Mouse (Mus musculus) heart, embryonic 13.5 days (tissue): Measurements from ENCODE around the gene Rbmxl1. TPM values are rescaled to one million over a fixed set of nuclear protein-coding genes. Genes with fewer than 3 reads are reported as not detected.
A peak's percentile ranks its signal among the peaks of the same experiment; 100 is the strongest.
"Not testable (repeated sequence)": the region's sequence is repeated elsewhere in the genome, so short reads cannot be mapped to it uniquely, and the experiment has no call there.

Experiments used
- ATAC-seq: fragments of 200-750 bp; cut with Nextera tagmentation; 2 replicates; pipeline ENCODE4 v1.8.0; 2017; ENCODE audit warnings: moderate TSS enrichment; ENCODE audit not compliant: insufficient number of reproducible peaks, low FRiP score, low TSS enrichment; ENCODE audit errors: extremely low read depth
- H3K27ac ChIP-seq: fragments of 300-500 bp; sonication (generic); replicated peaks from 2 replicates; pipeline ENCODE4 v1.5.1; 2015; ENCODE audit warnings: moderate library complexity, mild to moderate bottlenecking, inconsistent platforms
- H3K27me3 ChIP-seq: fragments of 300-500 bp; sonication (generic); replicated peaks from 2 replicates; pipeline ENCODE4 v1.6.1; 2015; ENCODE audit warnings: mild to moderate bottlenecking, inconsistent platforms
- H3K36me3 ChIP-seq: fragments of 300-500 bp; sonication (generic); 2 replicates; pipeline ENCODE4 v1.6.1; 2015; ENCODE audit warnings: mild to moderate bottlenecking, inconsistent platforms
- H3K4me1 ChIP-seq: fragments of 300-500 bp; sonication (generic); 2 replicates; pipeline ENCODE4 v1.6.1; 2015; ENCODE audit warnings: inconsistent platforms
- H3K4me2 ChIP-seq: fragments of 300-500 bp; sonication (generic); 2 replicates; pipeline ENCODE4 v1.6.1; 2015; ENCODE audit warnings: inconsistent platforms, mild to moderate bottlenecking, moderate library complexity
- H3K4me3 ChIP-seq: fragments of 300-500 bp; sonication (generic); 2 replicates; pipeline ENCODE4 v1.5.1; 2015; ENCODE audit warnings: moderate library complexity, mild to moderate bottlenecking, inconsistent platforms
- H3K9ac ChIP-seq: fragments of 300-500 bp; sonication (generic); 2 replicates; pipeline ENCODE4 v1.6.1; 2015; ENCODE audit warnings: inconsistent platforms, mild to moderate bottlenecking, moderate library complexity
- H3K9me3 ChIP-seq: fragments of 300-500 bp; sonication (generic); 2 replicates; pipeline ENCODE4 v1.6.1; 2016; ENCODE audit warnings: inconsistent platforms
- WGBS: fragments of 180-500 bp; shearing (Covaris S2); methylation state at CpG from one replicate; pipeline ENCODE4 v1.1.7; 2015; ENCODE audit warnings: mixed read lengths; 5-methylcytosine and 5-hydroxymethylcytosine counted together
- polyA plus RNA-seq: library from polyadenylated mRNA; unstranded; fragments of >200 nt; fragmentation: Nextera tagmentation; extraction: Ambion mirVana; gene quantifications from 2 replicates; pipeline ENCODE4 v1.2.1, GENCODE M21; 2015

Gene Rbmxl1
- polyA plus RNA-seq, result 140 and 151 TPM in 2 replicates

- H3K27me3 ChIP-seq, result no peaks in the 10 kb centered on the region
- peak; percentile 72 for ATAC-seq
- peak within 1 kb of the TSS; percentile 99 for H3K9ac ChIP-seq
- peak within 1 kb of the TSS; percentile 98 for H3K4me2 ChIP-seq
- H3K9me3 ChIP-seq, result no peaks in the 10 kb centered on the region
- peak within 1 kb of the TSS; percentile 96 for H3K27ac ChIP-seq
- peaks cover 29% of the 10 kb centered on the region for H3K36me3 ChIP-seq
- peaks cover 17% of the 10 kb centered on the region for H3K4me1 ChIP-seq
- WGBS, result under 1% methylated on average over 70 of the region's 70 CpGs
- peak within 1 kb of the TSS; percentile 86 for H3K4me3 ChIP-seq
These were observed at the start of gene Rbmxl1 for GRCm38 (mm10) chr8:78508719-78509272. Gene Rbmxl1, minus strand, starts transcription at chr8:78508898.

GRCm38 (mm10) chr8:78556773-78557434, 48.2 kb upstream of the Rbmxl1 start:
- H3K4me1 ChIP-seq, result peaks cover 7% of the 10 kb centered on the region; the same call in 1 of the 2 replicates
- H3K27ac ChIP-seq, result no peak overlapping the region
- no peaks in the 10 kb centered on the region for H3K27me3 ChIP-seq
- no peak overlapping the region for H3K4me3 ChIP-seq
- H3K36me3 ChIP-seq, result peaks cover 15% of the 10 kb centered on the region
- peaks cover 5% of the 10 kb centered on the region; the same call in 1 of the 2 replicates for H3K9me3 ChIP-seq
- no peak overlapping the region for H3K4me2 ChIP-seq
- H3K9ac ChIP-seq, result no peak overlapping the region
- 78% methylated on average over 11 of the region's 11 CpGs for WGBS
- no peak for ATAC-seq

- no peaks in the 10 kb centered on the region for H3K9me3 ChIP-seq
- no peak overlapping the region for H3K4me3 ChIP-seq
- H3K9ac ChIP-seq, result no peak overlapping the region
- no peak overlapping the region for H3K27ac ChIP-seq
- no peak for ATAC-seq
- WGBS, result 85% methylated on average over 4 of the region's 4 CpGs
- H3K36me3 ChIP-seq, result peaks cover 12% of the 10 kb centered on the region; the same call in 1 of the 2 replicates
- no peak overlapping the region for H3K4me2 ChIP-seq
- H3K27me3 ChIP-seq, result no peaks in the 10 kb centered on the region
- peaks cover 9% of the 10 kb centered on the region for H3K4me1 ChIP-seq
These were observed 47.1 kb upstream of the Rbmxl1 start for GRCm38 (mm10) chr8:78555817-78556216.

- H3K27me3 ChIP-seq, result no peaks in the 10 kb centered on the region
- 68% methylated on average over 2 of the region's 2 CpGs for WGBS
- H3K36me3 ChIP-seq, result peaks cover 8% of the 10 kb centered on the region; the same call in 1 of the 2 replicates
- ATAC-seq, result no peak
- H3K4me2 ChIP-seq, result no peak overlapping the region
- no peaks in the 10 kb centered on the region for H3K9me3 ChIP-seq
- H3K27ac ChIP-seq, result no peak overlapping the region
- peaks cover 26% of the 10 kb centered on the region for H3K4me1 ChIP-seq
- no peak overlapping the region for H3K4me3 ChIP-seq
- H3K9ac ChIP-seq, result no peak overlapping the region
These were observed 42.0 kb upstream of the Rbmxl1 start for GRCm38 (mm10) chr8:78550752-78551134.

- Histone ChIP-seq H3K4me1 (peaks cover 29% of the 10 kb centered on the region), H3K27me3 (no peaks in the 10 kb centered on the region), H3K36me3 (peaks cover 8% of the 10 kb centered on the region; the same call in 1 of the 2 replicates), H3K4me3 (no peak overlapping the region), H3K4me2 (peak overlapping the region; percentile 7; the same call in 1 of the 2 replicates), H3K27ac (0 out of 2 replicates have a peak overlapping the region, but pooled peaks have one; percentile 2), H3K9me3 (no peaks in the 10 kb centered on the region), H3K9ac (no peak overlapping the region)
- ATAC-seq, result no peak
- WGBS, result 42% methylated on average over 10 of the region's 10 CpGs
These were observed 41.5 kb upstream of the Rbmxl1 start for GRCm38 (mm10) chr8:78549971-78550751.

GRCm38 (mm10) chr8:78545153-78545817, 36.6 kb upstream of the Rbmxl1 start:
- not testable (repeated sequence) for H3K27ac ChIP-seq, H3K27me3 ChIP-seq, H3K4me2 ChIP-seq, ATAC-seq, H3K4me3 ChIP-seq, H3K9ac ChIP-seq, H3K9me3 ChIP-seq
- H3K4me1 ChIP-seq, result peaks cover 29% of the 10 kb centered on the region
- peaks cover 34% of the 10 kb centered on the region for H3K36me3 ChIP-seq
- 43% methylated on average over 9 of the region's 14 CpGs for WGBS

GRCm38 (mm10) chr8:78544545-78544944, 35.8 kb upstream of the Rbmxl1 start:
- no peak for ATAC-seq
- Histone ChIP-seq H3K4me1 (peaks cover 21% of the 10 kb centered on the region), H3K36me3 (peaks cover 41% of the 10 kb centered on the region), H3K27ac (no peak overlapping the region), H3K9ac (no peak overlapping the region), H3K27me3 (no peaks in the 10 kb centered on the region), H3K9me3 (no peaks in the 10 kb centered on the region), H3K4me3 (no peak overlapping the region), H3K4me2 (no peak overlapping the region)
- WGBS, result 76% methylated on average over 2 of the region's 2 CpGs

- H3K27ac ChIP-seq, result no peak overlapping the region
- H3K9ac ChIP-seq, result no peak overlapping the region
- no peak overlapping the region for H3K4me2 ChIP-seq
- ATAC-seq, result no peak
- no peaks in the 10 kb centered on the region for H3K27me3 ChIP-seq
- H3K9me3 ChIP-seq, result no peaks in the 10 kb centered on the region
- H3K36me3 ChIP-seq, result peaks cover 43% of the 10 kb centered on the region
- 36% methylated on average over 1 of the region's 1 CpGs for WGBS
- H3K4me1 ChIP-seq, result peaks cover 14% of the 10 kb centered on the region
- no peak overlapping the region for H3K4me3 ChIP-seq
These were observed 34.9 kb upstream of the Rbmxl1 start for GRCm38 (mm10) chr8:78543621-78544020.

- H3K4me3 ChIP-seq, H3K27ac ChIP-seq, H3K4me2 ChIP-seq, H3K27me3 ChIP-seq, ATAC-seq, H3K9me3 ChIP-seq, H3K9ac ChIP-seq: not testable (repeated sequence)
- H3K4me1 ChIP-seq, result peaks cover 14% of the 10 kb centered on the region
- 82% methylated on average over 4 of the region's 6 CpGs for WGBS
- H3K36me3 ChIP-seq, result peaks cover 51% of the 10 kb centered on the region
These were observed 34.0 kb upstream of the Rbmxl1 start for GRCm38 (mm10) chr8:78542670-78543069.

GRCm38 (mm10) chr8:78537795-78538194, 29.1 kb upstream of the Rbmxl1 start:
- ATAC-seq, result no peak
- no peak overlapping the region for H3K9ac ChIP-seq
- 85% methylated on average over 3 of the region's 3 CpGs for WGBS
- H3K9me3 ChIP-seq, result no peaks in the 10 kb centered on the region
- H3K36me3 ChIP-seq, result peaks cover 52% of the 10 kb centered on the region
- H3K4me2 ChIP-seq, result no peak overlapping the region
- no peaks in the 10 kb centered on the region for H3K27me3 ChIP-seq
- no peaks in the 10 kb centered on the region for H3K4me1 ChIP-seq
- no peak overlapping the region for H3K27ac ChIP-seq
- no peak overlapping the region for H3K4me3 ChIP-seq

GRCm38 (mm10) chr8:78536716-78537115, 28.0 kb upstream of the Rbmxl1 start:
- no peak for ATAC-seq
- 75% methylated on average over 5 of the region's 5 CpGs for WGBS
- no peaks in the 10 kb centered on the region for H3K9me3 ChIP-seq
- no peak overlapping the region for H3K4me2 ChIP-seq
- no peak overlapping the region for H3K27ac ChIP-seq
- no peak overlapping the region for H3K9ac ChIP-seq
- no peaks in the 10 kb centered on the region for H3K27me3 ChIP-seq
- H3K36me3 ChIP-seq, result peaks cover 50% of the 10 kb centered on the region
- no peak overlapping the region for H3K4me3 ChIP-seq
- H3K4me1 ChIP-seq, result no peaks in the 10 kb centered on the region
